Mouse (Mus musculus): ENCODE data around the gene Scgb2b19.
"Not testable (repeated sequence)": the region's sequence is repeated elsewhere in the genome, so short reads cannot be mapped to it uniquely, and the experiment has no call there.

Gene Scgb2b19

DNA sequence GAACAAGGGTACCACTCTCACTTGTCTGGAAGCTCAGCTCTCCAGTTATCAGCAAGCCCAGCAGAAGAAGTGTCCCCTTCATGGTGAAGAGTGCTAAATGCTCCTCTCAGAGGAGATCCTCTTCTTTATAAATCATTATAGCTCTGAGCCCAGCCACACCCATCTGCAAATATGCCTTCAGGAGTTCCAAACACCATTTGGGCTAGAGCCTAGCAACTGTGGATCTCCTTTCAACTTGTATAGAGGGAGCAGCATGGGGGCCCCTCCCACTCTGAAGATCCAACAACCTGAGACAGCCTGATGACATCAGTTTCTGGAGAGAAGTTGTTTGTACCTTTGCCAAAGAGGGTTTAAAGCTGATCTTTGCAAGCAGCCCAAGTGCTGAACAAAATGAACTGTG is at the start of gene Scgb2b19:
Gene Scgb2b19 (minus strand): TSS at position 101 of the 400 bp plus-strand sequence.
- not testable (repeated sequence) for DNase-seq (ENCODE audit: extremely low read depth, insufficient read length, low spot score)

DNA sequence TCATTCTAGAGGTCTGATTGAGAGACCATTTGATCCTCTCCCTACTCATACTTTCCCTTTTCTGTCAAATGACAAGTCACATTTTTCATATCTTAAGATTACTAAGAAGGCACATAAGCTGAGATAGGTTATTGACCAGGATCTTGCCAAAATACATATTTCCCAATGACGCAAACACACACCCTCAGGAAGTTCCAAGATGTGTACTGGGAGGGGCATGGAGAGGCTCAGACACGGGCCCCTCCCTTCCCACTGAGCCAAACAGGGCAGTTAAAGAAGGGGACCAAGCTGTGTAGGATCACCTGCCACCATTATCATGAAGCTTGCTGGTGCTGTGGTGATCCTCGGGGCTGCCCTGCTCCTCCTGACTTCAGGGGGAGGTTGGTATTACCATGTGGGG is 6.9 kb upstream of the Scgb2b19 start, which contains the start of gene Scgb1b19:
Gene Scgb1b19 (plus strand): TSS at position 301 of the 400 bp plus-strand sequence.
- DNase-seq (ENCODE audit: extremely low read depth, insufficient read length, low spot score): not testable (repeated sequence)

Measured in 3134 (cell line).